Mouse (Mus musculus): ENCODE measurements around the gene Slc38a2. TPM values are rescaled to one million over a fixed set of nuclear protein-coding genes. Genes with fewer than 3 reads are reported as not detected.

The Slc38a2 gene
- polyA plus RNA-seq, 1 experiment from 2014 or later: 102 TPM

GRCm38 (mm10) chr15:96716371-96716770, 16.8 kb upstream of the Slc38a2 start:
- no peaks in the 10 kb centered on the region for H3K9me3 ChIP-seq
- H3K9ac ChIP-seq: no peak overlapping the region
- no peaks in the 10 kb centered on the region for H3K27me3 ChIP-seq
- H3K27ac ChIP-seq (replicated peaks): no peak overlapping the region
- no peaks in the 10 kb centered on the region for H3K36me3 ChIP-seq
- H3K4me3 ChIP-seq: no peak overlapping the region
- no peaks in the 10 kb centered on the region for H3K4me1 ChIP-seq (replicated peaks)
- 92% methylated on average over 4 of the region's 4 CpGs for whole genome bisulfite sequencing
- ATAC-seq (ENCODE audit: low FRiP score, low read depth): no peak
- no peak overlapping the region for H3K4me2 ChIP-seq

GRCm38 (mm10) chr15:96715692-96716080, 16.2 kb upstream of the Slc38a2 start:
- Histone ChIP-seq H3K27me3 (no peaks in the 10 kb centered on the region), H3K4me2 (no peak overlapping the region), H3K9me3 (no peaks in the 10 kb centered on the region), H3K4me3 (no peak overlapping the region), H3K36me3 (no peaks in the 10 kb centered on the region), H3K27ac (replicated peaks) (no peak overlapping the region), H3K9ac (no peak overlapping the region), H3K4me1 (replicated peaks) (peaks cover 5% of the 10 kb centered on the region; the same call in 1 of the 2 replicates)
- ATAC-seq (ENCODE audit: low FRiP score, low read depth): no peak
- 93% methylated on average over 7 of the region's 7 CpGs for WGBS

- no peaks in the 10 kb centered on the region for H3K9me3 ChIP-seq
- H3K27ac ChIP-seq (replicated peaks): no peak overlapping the region
- no peak overlapping the region for H3K4me3 ChIP-seq
- H3K9ac ChIP-seq: no peak overlapping the region
- H3K27me3 ChIP-seq: no peaks in the 10 kb centered on the region
- no peak overlapping the region for H3K4me2 ChIP-seq
- 91% methylated on average over 9 of the region's 9 CpGs for WGBS
- peaks cover 9% of the 10 kb centered on the region; the same call in 1 of the 2 replicates for H3K4me1 ChIP-seq (replicated peaks)
- ATAC-seq (ENCODE audit: low FRiP score, low read depth): no peak
- H3K36me3 ChIP-seq: no peaks in the 10 kb centered on the region
Observed at GRCm38 (mm10) chr15:96715079-96715691, 15.7 kb upstream of the Slc38a2 start.

GRCm38 (mm10) chr15:96714676-96715016, 15.1 kb upstream of the Slc38a2 start:
- Histone ChIP-seq H3K4me3 (no peak overlapping the region), H3K4me1 (replicated peaks) (peaks cover 9% of the 10 kb centered on the region; the same call in 1 of the 2 replicates), H3K36me3 (no peaks in the 10 kb centered on the region), H3K4me2 (no peak overlapping the region), H3K9me3 (no peaks in the 10 kb centered on the region), H3K27ac (replicated peaks) (no peak overlapping the region), H3K27me3 (no peaks in the 10 kb centered on the region), H3K9ac (no peak overlapping the region)
- WGBS: 97% methylated on average over 3 of the region's 3 CpGs
- ATAC-seq (ENCODE audit: low FRiP score, low read depth): no peak

GRCm38 (mm10) chr15:96713758-96714675, 14.5 kb upstream of the Slc38a2 start:
- ATAC-seq (ENCODE audit: low FRiP score, low read depth): no peak
- Histone ChIP-seq H3K9me3 (no peaks in the 10 kb centered on the region), H3K4me2 (no peak overlapping the region), H3K4me3 (no peak overlapping the region), H3K4me1 (replicated peaks) (peaks cover 10% of the 10 kb centered on the region), H3K9ac (no peak overlapping the region), H3K27ac (replicated peaks) (no peak overlapping the region), H3K36me3 (no peaks in the 10 kb centered on the region), H3K27me3 (no peaks in the 10 kb centered on the region)
- 94% methylated on average over 7 of the region's 7 CpGs for WGBS

GRCm38 (mm10) chr15:96712338-96712737, 12.8 kb upstream of the Slc38a2 start:
- 97% methylated on average over 5 of the region's 5 CpGs for WGBS
- Histone ChIP-seq H3K27me3 (no peaks in the 10 kb centered on the region), H3K9me3 (no peaks in the 10 kb centered on the region), H3K9ac (no peak overlapping the region), H3K4me3 (no peak overlapping the region), H3K27ac (replicated peaks) (no peak overlapping the region), H3K4me2 (no peak overlapping the region), H3K4me1 (replicated peaks) (peaks cover 20% of the 10 kb centered on the region), H3K36me3 (no peaks in the 10 kb centered on the region)
- no peak for ATAC-seq (ENCODE audit: low FRiP score, low read depth)

- Histone ChIP-seq H3K4me1 (replicated peaks) (peaks cover 20% of the 10 kb centered on the region), H3K27me3 (no peaks in the 10 kb centered on the region), H3K4me3 (no peak overlapping the region), H3K9me3 (no peaks in the 10 kb centered on the region), H3K27ac (replicated peaks) (no peak overlapping the region), H3K4me2 (no peak overlapping the region), H3K36me3 (no peaks in the 10 kb centered on the region), H3K9ac (no peak overlapping the region)
- ATAC-seq (ENCODE audit: low FRiP score, low read depth): no peak
- 91% methylated on average over 11 of the region's 11 CpGs for WGBS
Observed at GRCm38 (mm10) chr15:96711664-96712063, 12.1 kb upstream of the Slc38a2 start.

- no peaks in the 10 kb centered on the region for H3K27me3 ChIP-seq
- peaks cover 20% of the 10 kb centered on the region for H3K4me1 ChIP-seq (replicated peaks)
- peak overlapping the region; percentile 78 for H3K4me3 ChIP-seq
- H3K9me3 ChIP-seq: no peaks in the 10 kb centered on the region
- H3K27ac ChIP-seq (replicated peaks): peak overlapping the region; percentile 99
- H3K36me3 ChIP-seq: no peaks in the 10 kb centered on the region
- H3K4me2 ChIP-seq: peak overlapping the region; percentile 95
- no peak for ATAC-seq (ENCODE audit: low FRiP score, low read depth)
- H3K9ac ChIP-seq: peak overlapping the region; percentile 97
- WGBS: 36% methylated on average over 15 of the region's 15 CpGs
Observed at GRCm38 (mm10) chr15:96710352-96711114, 11.0 kb upstream of the Slc38a2 start.

- no peaks in the 10 kb centered on the region for H3K27me3 ChIP-seq
- H3K36me3 ChIP-seq: no peaks in the 10 kb centered on the region
- H3K27ac ChIP-seq (replicated peaks): peak overlapping the region; percentile 99
- no peaks in the 10 kb centered on the region for H3K9me3 ChIP-seq
- under 1% methylated on average over 66 of the region's 80 CpGs for WGBS
- peak; percentile 95 for ATAC-seq (ENCODE audit: low FRiP score, low read depth)
- peaks cover 20% of the 10 kb centered on the region for H3K4me1 ChIP-seq (replicated peaks)
- peak overlapping the region; percentile 97 for H3K9ac ChIP-seq
- peak overlapping the region; percentile 95 for H3K4me2 ChIP-seq
- H3K4me3 ChIP-seq: peak overlapping the region; percentile 78
Observed at GRCm38 (mm10) chr15:96709491-96710351, 10.2 kb upstream of the Slc38a2 start.

GRCm38 (mm10) chr15:96708976-96709490, 9.5 kb upstream of the Slc38a2 start:
- peak; percentile 5; the same call in 1 of the 2 replicates for ATAC-seq (ENCODE audit: low FRiP score, low read depth)
- H3K9me3 ChIP-seq: no peaks in the 10 kb centered on the region
- peak overlapping the region; percentile 95 for H3K4me2 ChIP-seq
- peak overlapping the region; percentile 60 for H3K9ac ChIP-seq
- no peaks in the 10 kb centered on the region for H3K27me3 ChIP-seq
- H3K36me3 ChIP-seq: no peaks in the 10 kb centered on the region
- peak overlapping the region; percentile 78 for H3K4me3 ChIP-seq
- H3K4me1 ChIP-seq (replicated peaks): peaks cover 20% of the 10 kb centered on the region
- WGBS: 22% methylated on average over 14 of the region's 14 CpGs
- H3K27ac ChIP-seq (replicated peaks): peak overlapping the region; percentile 99

- H3K36me3 ChIP-seq: no peaks in the 10 kb centered on the region
- peak overlapping the region; percentile 99; the same call in 1 of the 2 replicates for H3K27ac ChIP-seq (replicated peaks)
- peaks cover 20% of the 10 kb centered on the region for H3K4me1 ChIP-seq (replicated peaks)
- no peak for ATAC-seq (ENCODE audit: low FRiP score, low read depth)
- no peaks in the 10 kb centered on the region for H3K9me3 ChIP-seq
- no peak overlapping the region for H3K9ac ChIP-seq
- H3K27me3 ChIP-seq: no peaks in the 10 kb centered on the region
- 86% methylated on average over 8 of the region's 8 CpGs for WGBS
- peak overlapping the region; percentile 95; the same call in 1 of the 2 replicates for H3K4me2 ChIP-seq
- no peak overlapping the region; the same call in 1 of the 2 replicates for H3K4me3 ChIP-seq
Observed at GRCm38 (mm10) chr15:96708428-96708827, 8.9 kb upstream of the Slc38a2 start.

All from hindbrain, embryonic 15.5 days (tissue).